Mouse (Mus musculus) liver, embryonic 14.5 days (tissue): ENCODE data around the gene Dennd1a. TPM values are rescaled to one million over a fixed set of nuclear protein-coding genes. Genes with fewer than 3 reads are reported as not detected.

Source experiments
- ATAC-seq: fragments of 200-750 bp; cut with Nextera tagmentation; 2 replicates; pipeline ENCODE4 v1.8.0; 2017; ENCODE audit warnings: moderate number of reproducible peaks, mild to moderate bottlenecking, moderate library complexity; ENCODE audit not compliant: insufficient read depth
- DNase-seq, 3 experiments: peaks; one replicate each; pipeline ENCODE4 v3.0.0-alpha.2; 2012 to 2013; ENCODE audit warnings: low read depth in 3 of 3, low spot score in 3 of 3
- H3K27ac ChIP-seq: fragments of 300-500 bp; sonication (generic); 2 replicates; pipeline ENCODE4 v1.5.1; 2014; ENCODE audit warnings: moderate library complexity, mild to moderate bottlenecking, control low read depth, inconsistent platforms
- H3K27me3 ChIP-seq: fragments of 300-500 bp; sonication (generic); 2 replicates; pipeline ENCODE4 v1.6.1; 2014; ENCODE audit warnings: mild to moderate bottlenecking, low read length, moderate library complexity; ENCODE audit not compliant: control insufficient read depth, insufficient read depth
- H3K36me3 ChIP-seq: fragments of 300-500 bp; sonication (generic); replicated peaks from 2 replicates; pipeline ENCODE4 v1.6.1; 2014; ENCODE audit warnings: low read depth; ENCODE audit not compliant: control insufficient read depth, insufficient read depth
- H3K4me1 ChIP-seq, 2 experiments: fragments of 200-500 bp in 1 of 2; fragments of 300-500 bp in 1 of 2; sonication (generic) in 1 of 2; replicated peaks; 2 replicates each; pipeline ENCODE4 v1.6.1; 2012 to 2014; ENCODE audit warnings: antibody characterized with exemption in 1 of 2, inconsistent platforms in 1 of 2, low read length in 1 of 2; ENCODE audit not compliant: control insufficient read depth in 2 of 2, insufficient read depth in 2 of 2
- H3K4me2 ChIP-seq: fragments of 300-500 bp; sonication (generic); 2 replicates; pipeline ENCODE4 v1.6.1; 2014; ENCODE audit warnings: low read depth, mild to moderate bottlenecking, control low read depth, moderate library complexity
- H3K4me3 ChIP-seq, 2 experiments: fragments of 200-500 bp in 1 of 2; fragments of 300-500 bp in 1 of 2; sonication (generic) in 1 of 2; 2 replicates each; pipeline ENCODE4 v1.5.1; 2012 to 2014; ENCODE audit warnings: low read depth in 2 of 2, low read length in 2 of 2, mild to moderate bottlenecking in 2 of 2, control low read depth in 1 of 2, inconsistent platforms in 1 of 2, moderate library complexity in 1 of 2; ENCODE audit not compliant: insufficient read depth in 1 of 2
- H3K9ac ChIP-seq: fragments of 300-500 bp; sonication (generic); replicated peaks from 2 replicates; pipeline ENCODE4 v1.6.1; 2014; ENCODE audit warnings: mild to moderate bottlenecking, control low read depth, moderate library complexity
- H3K9me3 ChIP-seq: fragments of 300-500 bp; sonication (generic); 2 replicates; pipeline ENCODE4 v1.6.1; 2016; ENCODE audit warnings: low read length, mixed read lengths; ENCODE audit not compliant: control insufficient read depth
- CTCF ChIP-seq: IDR thresholded peaks from 2 replicates; pipeline ENCODE4 v1.5.1; 2016; ENCODE audit warnings: antibody characterized with exemption, low read depth, control low read depth
- EP300 ChIP-seq: IDR thresholded peaks from 2 replicates; pipeline ENCODE4 v1.6.1; 2016; ENCODE audit warnings: antibody characterized with exemption, low read depth
- WGBS: fragments of 180-500 bp; shearing (Covaris S2); extraction: QIAGEN DNeasy Blood & Tissue Kit; methylation state at CpG from one replicate; pipeline ENCODE4 v1.1.7; 2014; ENCODE audit not compliant: insufficient replicate concordance; 5-methylcytosine and 5-hydroxymethylcytosine counted together
- polyA plus RNA-seq, 2 experiments: library from polyadenylated mRNA; depleted of rRNA in 1 of 2; stranded (reverse) in 1 of 2; unstranded in 1 of 2; fragments of >200 nt; fragmentation: Nextera tagmentation in 1 of 2; extraction: Ambion mirVana in 1 of 2; gene quantifications; 2 replicates each; pipeline versions ENCODE4 v1.2.1 to v1.2.3; 2012 to 2014

Dennd1a gene
- polyA plus RNA-seq, 2 experiments: 5.5 to 6.5 TPM

GRCm38 (mm10) chr2:37869628-37870027, 417.6 kb downstream of the Dennd1a start:
- Histone ChIP-seq H3K4me1 (no peaks in the 10 kb centered on the region), H3K4me2 (no peak overlapping the region), H3K9ac (no peak overlapping the region), H3K27ac (no peak overlapping the region), H3K27me3 (no peaks in the 10 kb centered on the region), H3K4me3 (no peak overlapping the region), H3K9me3 (no peaks in the 10 kb centered on the region), H3K36me3 (no peaks in the 10 kb centered on the region)
- no peak for ATAC-seq
- no peak for DNase-seq
- 72% methylated on average over 6 of the region's 6 CpGs for WGBS
- TF ChIP-seq EP300 (no peak), CTCF (no peak)

- ATAC-seq (no peak), DNase-seq (no peak)
- Histone ChIP-seq H3K9me3 (no peaks in the 10 kb centered on the region), H3K4me2 (no peak overlapping the region), H3K36me3 (no peaks in the 10 kb centered on the region), H3K9ac (no peak overlapping the region), H3K4me3 (no peak overlapping the region), H3K4me1 (no peaks in the 10 kb centered on the region), H3K27ac (no peak overlapping the region), H3K27me3 (no peaks in the 10 kb centered on the region)
- 62% methylated on average over 5 of the region's 5 CpGs for WGBS
- TF ChIP-seq EP300 (no peak), CTCF (no peak)
Measured at GRCm38 (mm10) chr2:37867387-37867786, 419.8 kb downstream of the Dennd1a start.

DNA sequence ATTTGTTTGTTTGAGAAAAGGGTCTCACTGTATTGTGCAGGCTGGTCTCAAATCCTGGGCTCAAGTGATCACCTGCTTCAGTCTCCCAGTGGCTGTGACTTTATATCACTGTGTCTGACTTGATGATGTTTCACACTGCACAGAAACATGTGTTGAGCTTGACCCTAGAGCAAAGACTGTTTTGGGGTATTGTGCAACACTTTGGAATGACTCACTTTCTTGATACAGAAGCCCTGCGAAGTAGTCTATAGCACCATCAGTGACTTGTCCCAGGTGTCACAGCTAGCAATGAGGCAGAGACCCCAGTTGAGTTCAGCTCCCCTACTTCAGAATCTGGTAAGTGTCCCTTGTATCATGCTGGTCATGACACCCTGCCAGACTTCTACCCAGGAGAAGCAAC, 429.7 kb downstream of the Dennd1a start:
- peaks cover 0 to 2% of the 10 kb centered on the region in 2 experiments; a peak in 1 of 4 replicates for H3K4me1 ChIP-seq
- no peaks in the 10 kb centered on the region for H3K27me3 ChIP-seq
- no peak overlapping the region for H3K9ac ChIP-seq
- H3K9me3 ChIP-seq: no peaks in the 10 kb centered on the region
- no peak overlapping the region for H3K4me3 ChIP-seq
- no peak overlapping the region for H3K4me2 ChIP-seq
- H3K36me3 ChIP-seq: no peaks in the 10 kb centered on the region
- no peak overlapping the region for H3K27ac ChIP-seq
- no peak for DNase-seq
- WGBS: 77% methylated on average over 1 of the region's 1 CpGs
- no peak for TF ChIP-seq EP300
- no peak for ATAC-seq

- peaks cover 0 to 2% of the 10 kb centered on the region in 2 experiments; a peak in 1 of 4 replicates for H3K4me1 ChIP-seq
- no peak for DNase-seq
- H3K27ac ChIP-seq: no peak overlapping the region
- no peaks in the 10 kb centered on the region for H3K36me3 ChIP-seq
- no peak overlapping the region for H3K4me2 ChIP-seq
- ATAC-seq: 0 out of 2 replicates have a peak, but pooled peaks have one; percentile 15
- no peaks in the 10 kb centered on the region for H3K9me3 ChIP-seq
- H3K27me3 ChIP-seq: no peaks in the 10 kb centered on the region
- H3K9ac ChIP-seq: no peak overlapping the region
- TF ChIP-seq CTCF (no peak), EP300 (no peak)
- WGBS: 76% methylated on average over 3 of the region's 3 CpGs
- H3K4me3 ChIP-seq: no peak overlapping the region
Measured at GRCm38 (mm10) chr2:37856955-37857354, 430.2 kb downstream of the Dennd1a start.

- no peak overlapping the region for H3K9ac ChIP-seq
- no peaks in the 10 kb centered on the region for H3K27me3 ChIP-seq
- H3K9me3 ChIP-seq: no peaks in the 10 kb centered on the region
- H3K4me2 ChIP-seq: no peak overlapping the region
- ATAC-seq: no peak
- 75% methylated on average over 2 of the region's 2 CpGs for WGBS
- H3K4me3 ChIP-seq: no peak overlapping the region
- no peaks in the 10 kb centered on the region for H3K36me3 ChIP-seq
- H3K4me1 ChIP-seq: peaks cover 0 to 2% of the 10 kb centered on the region in 2 experiments; a peak in 1 of 4 replicates
- no peak overlapping the region for H3K27ac ChIP-seq
- no peak for DNase-seq
- TF ChIP-seq CTCF: no peak
- no peak for TF ChIP-seq EP300
Measured at GRCm38 (mm10) chr2:37855226-37855625, 432.0 kb downstream of the Dennd1a start.
